Mouse (Mus musculus) heart, adult 2 months (tissue): ENCODE measurements around the gene Fnbp1. TPM values are rescaled to one million over a fixed set of nuclear protein-coding genes. Genes with fewer than 3 reads are reported as not detected.
"Not testable (repeated sequence)": the region's sequence is repeated elsewhere in the genome, so short reads cannot be mapped to it uniquely, and the experiment has no call there.

Experiments used
- DNase-seq, 2 experiments: peaks; one replicate each; pipeline ENCODE4 v3.0.0; 2021
- H3K27ac ChIP-seq: fragments of 200-600 bp; 2 replicates; pipeline ENCODE4 v1.8.1; 2022
- H3K27me3 ChIP-seq: fragments of 200-500 bp; 2 replicates; pipeline ENCODE4 v1.6.1; 2012; ENCODE audit warnings: mild to moderate bottlenecking, low read length, inconsistent platforms, mixed read lengths; ENCODE audit not compliant: control insufficient read depth, insufficient read depth
- H3K36me3 ChIP-seq: fragments of 200-500 bp; 2 replicates; pipeline ENCODE4 v1.6.1; 2012; ENCODE audit warnings: low read length, inconsistent platforms; ENCODE audit not compliant: control insufficient read depth, insufficient read depth
- H3K4me1 ChIP-seq: fragments of 200-500 bp; 2 replicates; pipeline ENCODE4 v1.6.1; 2011; ENCODE audit warnings: low read length; ENCODE audit not compliant: control insufficient read depth, insufficient read depth
- H3K4me3 ChIP-seq: fragments of 200-600 bp; 2 replicates; pipeline ENCODE4 v1.8.1; 2022
- H3K79me2 ChIP-seq: fragments of 200-500 bp; replicated peaks from 2 replicates; pipeline ENCODE4 v1.6.1; 2012; ENCODE audit warnings: mild to moderate bottlenecking, inconsistent platforms, low read length, moderate library complexity, mixed read lengths; ENCODE audit not compliant: control insufficient read depth, insufficient read depth
- H3K9ac ChIP-seq: fragments of 200-500 bp; 2 replicates; pipeline ENCODE4 v1.6.1; 2012; ENCODE audit warnings: low read depth, mild to moderate bottlenecking, control low read depth, inconsistent platforms, low read length, mixed read lengths
- CTCF ChIP-seq: fragments of 200-600 bp; IDR thresholded peaks from 2 replicates; pipeline ENCODE4 v1.8.1; 2022; ENCODE audit warnings: antibody characterized with exemption, mild to moderate bottlenecking, moderate library complexity
- EP300 ChIP-seq: fragments of 200-500 bp; IDR thresholded peaks from 2 replicates; pipeline ENCODE4 v1.6.1; 2011; ENCODE audit warnings: low read depth, low read length, control low read depth; ENCODE audit not compliant: insufficient read depth
- POLR2A ChIP-seq: fragments of 200-500 bp; IDR thresholded peaks from 2 replicates; pipeline ENCODE4 v1.6.1; 2011; ENCODE audit warnings: mild to moderate bottlenecking, low read depth, low read length, control low read depth; ENCODE audit not compliant: insufficient read depth
- WGBS: fragments of 180-500 bp; shearing (Covaris S2); methylation state at CpG from one replicate; pipeline ENCODE4 v1.1.7; 2018; 5-methylcytosine and 5-hydroxymethylcytosine counted together
- intact Hi-C: fragments of 180-260 bp; cut with DNase I; formaldehyde crosslinking; loops from one replicate; pipeline ENCODE4 v1.15.1; 2025
- polyA plus RNA-seq: library from polyadenylated mRNA; depleted of rRNA; stranded (reverse); fragments of >200 nt; gene quantifications from 2 replicates; pipeline ENCODE4 v1.2.3, GENCODE M21; 2012
- total RNA-seq, 2 experiments: library from RNA; stranded (reverse); gene quantifications; 2 replicates each; pipeline ENCODE4 v1.2.3; 2021

Gene Fnbp1
- total and polyA plus RNA-seq, 3 experiments = 40.3 to 53.6 (median 49.0) TPM

DNA sequence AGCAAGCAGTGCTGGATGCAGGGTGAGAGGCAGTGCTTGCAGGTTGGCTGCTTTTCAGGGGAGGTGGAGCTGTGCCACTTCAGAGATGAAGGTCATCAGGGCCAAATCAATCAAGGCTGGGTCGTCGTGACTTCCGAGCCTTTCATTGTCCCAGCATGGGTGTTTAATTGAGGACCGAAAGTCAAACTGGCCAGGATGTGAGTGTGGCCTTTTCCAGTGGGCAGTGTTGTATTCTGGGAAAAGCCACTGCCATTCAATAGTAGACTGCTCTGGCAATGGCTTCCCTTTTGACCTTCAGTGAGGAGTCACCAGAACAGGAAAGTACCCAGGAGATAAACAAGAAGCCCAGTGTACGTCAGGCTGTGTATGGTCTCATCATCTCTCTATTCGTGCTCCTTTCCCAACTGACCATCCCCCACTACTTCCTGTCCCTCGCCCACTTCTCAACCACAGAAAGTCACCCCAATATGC is 38.3 kb upstream of the Fnbp1 start:
- no peak overlapping the region for H3K27ac ChIP-seq
- H3K4me3 ChIP-seq = no peak overlapping the region
- H3K27me3 ChIP-seq = no peaks in the 10 kb centered on the region
- DNase-seq = no peak
- H3K4me1 ChIP-seq = peaks cover 1% of the 10 kb centered on the region; the same call in 1 of the 2 replicates
- H3K36me3 ChIP-seq = no peaks in the 10 kb centered on the region
- TF ChIP-seq POLR2A (no peak), CTCF (no peak), EP300 (no peak)
- no peak overlapping the region for H3K9ac ChIP-seq
- 41% methylated on average over 7 of the region's 7 CpGs for WGBS
- intact Hi-C loops = no loop called here
- no peaks in the 10 kb centered on the region for H3K79me2 ChIP-seq

GRCm38 (mm10) chr2:31179471-31179870 is 37.7 kb upstream of the Fnbp1 start:
- H3K4me1 ChIP-seq = peaks cover 1% of the 10 kb centered on the region; the same call in 1 of the 2 replicates
- no peak overlapping the region for H3K4me3 ChIP-seq
- no peaks in the 10 kb centered on the region for H3K79me2 ChIP-seq
- H3K9ac ChIP-seq = no peak overlapping the region
- no peaks in the 10 kb centered on the region for H3K36me3 ChIP-seq
- no peaks in the 10 kb centered on the region for H3K27me3 ChIP-seq
- WGBS = 60% methylated on average over 7 of the region's 7 CpGs
- DNase-seq = no peak
- no peak for TF ChIP-seq POLR2A
- no peak for TF ChIP-seq EP300
- no peak for TF ChIP-seq CTCF
- H3K27ac ChIP-seq = no peak overlapping the region
- intact Hi-C loops = no loop called here

- H3K4me1 ChIP-seq, H3K79me2 ChIP-seq, intact Hi-C loops, H3K36me3 ChIP-seq, H3K27ac ChIP-seq, H3K4me3 ChIP-seq, H3K9ac ChIP-seq, DNase-seq, H3K27me3 ChIP-seq: not testable (repeated sequence)
- peak; percentile 71 for TF ChIP-seq CTCF
- 76% methylated on average over 6 of the region's 6 CpGs for WGBS
Measured at GRCm38 (mm10) chr2:31178593-31178992, 36.8 kb upstream of the Fnbp1 start.

DNA sequence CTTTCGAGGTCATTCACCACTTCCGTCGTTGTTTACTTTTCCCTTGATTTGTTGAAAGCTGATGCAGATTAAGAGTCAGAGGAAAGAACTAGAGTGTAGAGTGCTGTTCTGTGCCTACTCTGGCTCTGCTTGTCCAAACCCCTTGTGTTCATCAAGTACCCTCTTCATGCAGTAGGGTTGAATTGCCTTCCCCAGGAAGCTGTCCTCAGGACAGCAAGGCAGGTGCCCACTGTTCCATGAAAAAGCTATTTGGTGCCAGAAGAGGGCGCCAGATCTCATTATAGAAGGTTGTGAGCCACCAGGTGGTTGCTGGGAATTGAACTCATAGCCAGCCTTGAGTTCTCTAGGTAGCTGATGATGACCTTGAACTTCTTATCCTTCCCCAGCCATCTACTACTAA is 31.5 kb upstream of the Fnbp1 start:
- no peak for TF ChIP-seq EP300
- TF ChIP-seq CTCF = peak; percentile 52
- no peak for TF ChIP-seq POLR2A
- no peak for DNase-seq
- peaks cover 10% of the 10 kb centered on the region for H3K4me1 ChIP-seq
- 71% methylated on average over 4 of the region's 4 CpGs for WGBS
- H3K27ac ChIP-seq = no peak overlapping the region
- no peaks in the 10 kb centered on the region for H3K79me2 ChIP-seq
- H3K36me3 ChIP-seq = peaks cover 9% of the 10 kb centered on the region; the same call in 1 of the 2 replicates
- no peak overlapping the region for H3K9ac ChIP-seq
- H3K27me3 ChIP-seq = no peaks in the 10 kb centered on the region
- intact Hi-C loops = no loop called here
- no peak overlapping the region for H3K4me3 ChIP-seq

GRCm38 (mm10) chr2:31172536-31172935 is 30.7 kb upstream of the Fnbp1 start:
- Histone ChIP-seq H3K79me2 (no peaks in the 10 kb centered on the region), H3K4me1 (peaks cover 10% of the 10 kb centered on the region), H3K27me3 (no peaks in the 10 kb centered on the region), H3K36me3 (peaks cover 9% of the 10 kb centered on the region; the same call in 1 of the 2 replicates), H3K9ac (no peak overlapping the region), H3K27ac (no peak overlapping the region), H3K4me3 (no peak overlapping the region)
- WGBS = 92% methylated on average over 5 of the region's 5 CpGs
- intact Hi-C loops = no loop called here
- no peak for DNase-seq
- TF ChIP-seq EP300 (no peak), CTCF (peak; percentile 51)

- peak; percentile 29 to 61 for DNase-seq
- Histone ChIP-seq H3K36me3 (peaks cover 9% of the 10 kb centered on the region; the same call in 1 of the 2 replicates), H3K9ac (no peak overlapping the region), H3K27ac (peak overlapping the region; percentile 54), H3K4me3 (no peak overlapping the region), H3K27me3 (no peaks in the 10 kb centered on the region), H3K79me2 (no peaks in the 10 kb centered on the region), H3K4me1 (peaks cover 10% of the 10 kb centered on the region)
- 41% methylated on average over 5 of the region's 5 CpGs for WGBS
- no peak for TF ChIP-seq POLR2A
- TF ChIP-seq CTCF = no peak
- no peak for TF ChIP-seq EP300
- intact Hi-C loops = no loop called here
Measured at GRCm38 (mm10) chr2:31172001-31172400, 30.2 kb upstream of the Fnbp1 start.
